Mouse (Mus musculus) stomach, postnatal 0 days (tissue): ENCODE measurements at regions not wholly inside any gene's neighbourhood (a gene's known extent, or its start where the extent isn't known, plus 50 kb on each side); places are given as distances from the start of the nearest gene placed in this dataset.

Experiments used
- CTCF ChIP-seq: IDR thresholded peaks from 2 replicates; pipeline ENCODE4 v1.5.1; 2016; ENCODE audit warnings: antibody characterized with exemption, low read depth, mild to moderate bottlenecking, moderate library complexity
- EP300 ChIP-seq: optimal IDR thresholded peaks from 2 replicates; pipeline ENCODE3; 2016; ENCODE audit warnings: antibody characterized with exemption

- no peak for TF ChIP-seq CTCF
- no peak for TF ChIP-seq EP300
Observed at GRCm38 (mm10) chr12:38985909-38986308, 206.7 kb downstream of the Etv1 start.
